Mouse (Mus musculus) heart, embryonic 13.5 days (tissue): ENCODE results near the gene Serinc2. TPM values are rescaled to one million over a fixed set of nuclear protein-coding genes. Genes with fewer than 3 reads are reported as not detected.
A peak's percentile ranks its signal among the peaks of the same experiment; 100 is the strongest.
"Not testable (repeated sequence)": the region's sequence is repeated elsewhere in the genome, so short reads cannot be mapped to it uniquely, and the experiment has no call there.

Source experiments
- ATAC-seq: fragments of 200-750 bp; cut with Nextera tagmentation; 2 replicates; pipeline ENCODE4 v1.8.0; 2017; ENCODE audit warnings: moderate TSS enrichment; ENCODE audit not compliant: insufficient number of reproducible peaks, low FRiP score, low TSS enrichment; ENCODE audit errors: extremely low read depth
- H3K27ac ChIP-seq: fragments of 300-500 bp; sonication (generic); replicated peaks from 2 replicates; pipeline ENCODE4 v1.5.1; 2015; ENCODE audit warnings: moderate library complexity, mild to moderate bottlenecking, inconsistent platforms
- H3K27me3 ChIP-seq: fragments of 300-500 bp; sonication (generic); replicated peaks from 2 replicates; pipeline ENCODE4 v1.6.1; 2015; ENCODE audit warnings: mild to moderate bottlenecking, inconsistent platforms
- H3K36me3 ChIP-seq: fragments of 300-500 bp; sonication (generic); 2 replicates; pipeline ENCODE4 v1.6.1; 2015; ENCODE audit warnings: mild to moderate bottlenecking, inconsistent platforms
- H3K4me1 ChIP-seq: fragments of 300-500 bp; sonication (generic); 2 replicates; pipeline ENCODE4 v1.6.1; 2015; ENCODE audit warnings: inconsistent platforms
- H3K4me2 ChIP-seq: fragments of 300-500 bp; sonication (generic); 2 replicates; pipeline ENCODE4 v1.6.1; 2015; ENCODE audit warnings: inconsistent platforms, mild to moderate bottlenecking, moderate library complexity
- H3K4me3 ChIP-seq: fragments of 300-500 bp; sonication (generic); 2 replicates; pipeline ENCODE4 v1.5.1; 2015; ENCODE audit warnings: moderate library complexity, mild to moderate bottlenecking, inconsistent platforms
- H3K9ac ChIP-seq: fragments of 300-500 bp; sonication (generic); 2 replicates; pipeline ENCODE4 v1.6.1; 2015; ENCODE audit warnings: inconsistent platforms, mild to moderate bottlenecking, moderate library complexity
- H3K9me3 ChIP-seq: fragments of 300-500 bp; sonication (generic); 2 replicates; pipeline ENCODE4 v1.6.1; 2016; ENCODE audit warnings: inconsistent platforms
- WGBS: fragments of 180-500 bp; shearing (Covaris S2); methylation state at CpG from one replicate; pipeline ENCODE4 v1.1.7; 2015; ENCODE audit warnings: mixed read lengths; 5-methylcytosine and 5-hydroxymethylcytosine counted together
- polyA plus RNA-seq: library from polyadenylated mRNA; unstranded; fragments of >200 nt; fragmentation: Nextera tagmentation; extraction: Ambion mirVana; gene quantifications from 2 replicates; pipeline ENCODE4 v1.2.1, GENCODE M21; 2015

Gene Serinc2
- polyA plus RNA-seq, 1 experiment from 2014 or later: 10.9 TPM

- WGBS: 52% methylated on average over 8 of the region's 8 CpGs
- Histone ChIP-seq H3K9ac (no peak overlapping the region), H3K4me2 (peak overlapping the region; percentile 27), H3K36me3 (no peaks in the 10 kb centered on the region), H3K4me1 (peaks cover 19% of the 10 kb centered on the region), H3K9me3 (no peaks in the 10 kb centered on the region), H3K4me3 (0 out of 2 replicates have a peak overlapping the region, but pooled peaks have one; percentile 6), H3K27ac (no peak overlapping the region), H3K27me3 (0 out of 2 replicates have a peak, but pooled peaks cover 10% of the 10 kb centered on the region)
- ATAC-seq: peak; percentile 83
Observed at GRCm38 (mm10) chr4:130252441-130253157, 26.4 kb downstream of the Serinc2 start.

GRCm38 (mm10) chr4:130251763-130252162 lies 27.2 kb downstream of the Serinc2 start:
- Histone ChIP-seq H3K4me1 (peaks cover 19% of the 10 kb centered on the region), H3K36me3 (no peaks in the 10 kb centered on the region), H3K27me3 (peaks cover 15% of the 10 kb centered on the region; the same call in 1 of the 2 replicates), H3K4me2 (peak overlapping the region; percentile 27; the same call in 1 of the 2 replicates), H3K27ac (no peak overlapping the region), H3K4me3 (no peak overlapping the region), H3K9me3 (no peaks in the 10 kb centered on the region), H3K9ac (0 out of 2 replicates have a peak overlapping the region, but pooled peaks have one; percentile 19)
- 38% methylated on average over 3 of the region's 3 CpGs for WGBS
- no peak for ATAC-seq

GRCm38 (mm10) chr4:130251172-130251705 lies 27.8 kb downstream of the Serinc2 start:
- no peaks in the 10 kb centered on the region for H3K9me3 ChIP-seq
- no peak overlapping the region for H3K27ac ChIP-seq
- no peak overlapping the region for H3K9ac ChIP-seq
- H3K36me3 ChIP-seq: no peaks in the 10 kb centered on the region
- no peak overlapping the region for H3K4me3 ChIP-seq
- H3K27me3 ChIP-seq: peaks cover 18% of the 10 kb centered on the region; the same call in 1 of the 2 replicates
- WGBS: 29% methylated on average over 7 of the region's 7 CpGs
- H3K4me2 ChIP-seq: peak overlapping the region; percentile 7; the same call in 1 of the 2 replicates
- peaks cover 19% of the 10 kb centered on the region for H3K4me1 ChIP-seq
- ATAC-seq: no peak

GRCm38 (mm10) chr4:130248636-130249035 lies 30.4 kb downstream of the Serinc2 start:
- Histone ChIP-seq H3K9me3 (no peaks in the 10 kb centered on the region), H3K4me1 (peaks cover 19% of the 10 kb centered on the region), H3K4me2 (no peak overlapping the region), H3K27me3 (peaks cover 19% of the 10 kb centered on the region; the same call in 1 of the 2 replicates), H3K4me3 (no peak overlapping the region), H3K27ac (no peak overlapping the region), H3K36me3 (no peaks in the 10 kb centered on the region), H3K9ac (no peak overlapping the region)
- 68% methylated on average over 3 of the region's 3 CpGs for WGBS
- no peak for ATAC-seq

- Histone ChIP-seq H3K36me3 (no peaks in the 10 kb centered on the region), H3K9ac (no peak overlapping the region), H3K27me3 (peaks cover 19% of the 10 kb centered on the region; the same call in 1 of the 2 replicates), H3K4me1 (no peaks in the 10 kb centered on the region), H3K9me3 (no peaks in the 10 kb centered on the region), H3K4me2 (no peak overlapping the region), H3K27ac (no peak overlapping the region), H3K4me3 (no peak overlapping the region)
- ATAC-seq: no peak
- under 1% methylated on average over 6 of the region's 6 CpGs for WGBS
Observed at GRCm38 (mm10) chr4:130246132-130246531, 32.9 kb downstream of the Serinc2 start.

GRCm38 (mm10) chr4:130244749-130245148 lies 34.3 kb downstream of the Serinc2 start:
- Histone ChIP-seq H3K4me3 (no peak overlapping the region), H3K9me3 (no peaks in the 10 kb centered on the region), H3K9ac (no peak overlapping the region), H3K4me1 (no peaks in the 10 kb centered on the region), H3K36me3 (no peaks in the 10 kb centered on the region), H3K27me3 (peaks cover 19% of the 10 kb centered on the region; the same call in 1 of the 2 replicates), H3K27ac (no peak overlapping the region), H3K4me2 (no peak overlapping the region)
- no peak for ATAC-seq
- 45% methylated on average over 8 of the region's 8 CpGs for WGBS

GRCm38 (mm10) chr4:130243621-130244020 lies 35.4 kb downstream of the Serinc2 start:
- not testable (repeated sequence) for H3K9me3 ChIP-seq, H3K27ac ChIP-seq, ATAC-seq, H3K9ac ChIP-seq, H3K4me3 ChIP-seq, H3K4me2 ChIP-seq, H3K4me1 ChIP-seq, H3K36me3 ChIP-seq
- H3K27me3 ChIP-seq: peaks cover 16% of the 10 kb centered on the region; the same call in 1 of the 2 replicates
- WGBS: 50% methylated on average over 1 of the region's 1 CpGs

- Histone ChIP-seq H3K4me2 (peak overlapping the region; percentile 0; the same call in 1 of the 2 replicates), H3K27me3 (peaks cover 16% of the 10 kb centered on the region; the same call in 1 of the 2 replicates), H3K4me3 (no peak overlapping the region), H3K9ac (no peak overlapping the region), H3K4me1 (no peaks in the 10 kb centered on the region), H3K27ac (no peak overlapping the region), H3K9me3 (no peaks in the 10 kb centered on the region), H3K36me3 (no peaks in the 10 kb centered on the region)
- 72% methylated on average over 5 of the region's 5 CpGs for WGBS
- no peak for ATAC-seq
Observed at GRCm38 (mm10) chr4:130242956-130243355, 36.0 kb downstream of the Serinc2 start.

GRCm38 (mm10) chr4:130240695-130241094 lies 38.3 kb downstream of the Serinc2 start:
- H3K4me2 ChIP-seq: no peak overlapping the region
- no peak overlapping the region for H3K4me3 ChIP-seq
- no peak for ATAC-seq
- H3K9me3 ChIP-seq: no peaks in the 10 kb centered on the region
- H3K9ac ChIP-seq: no peak overlapping the region
- no peaks in the 10 kb centered on the region for H3K4me1 ChIP-seq
- H3K36me3 ChIP-seq: no peaks in the 10 kb centered on the region
- peaks cover 6% of the 10 kb centered on the region; the same call in 1 of the 2 replicates for H3K27me3 ChIP-seq
- 27% methylated on average over 5 of the region's 5 CpGs for WGBS
- no peak overlapping the region for H3K27ac ChIP-seq

- Histone ChIP-seq H3K4me2 (no peak overlapping the region), H3K27me3 (no peaks in the 10 kb centered on the region), H3K9ac (no peak overlapping the region), H3K36me3 (no peaks in the 10 kb centered on the region), H3K27ac (no peak overlapping the region), H3K9me3 (no peaks in the 10 kb centered on the region), H3K4me3 (no peak overlapping the region), H3K4me1 (no peaks in the 10 kb centered on the region)
- no peak for ATAC-seq
- WGBS: 86% methylated on average over 4 of the region's 4 CpGs
Observed at GRCm38 (mm10) chr4:130237607-130238006, 41.4 kb downstream of the Serinc2 start.

- H3K9me3 ChIP-seq: no peaks in the 10 kb centered on the region
- H3K27ac ChIP-seq: no peak overlapping the region
- H3K4me2 ChIP-seq: no peak overlapping the region
- 41% methylated on average over 8 of the region's 8 CpGs for WGBS
- no peaks in the 10 kb centered on the region for H3K27me3 ChIP-seq
- ATAC-seq: no peak
- H3K4me3 ChIP-seq: no peak overlapping the region
- no peak overlapping the region for H3K9ac ChIP-seq
- H3K36me3 ChIP-seq: no peaks in the 10 kb centered on the region
- H3K4me1 ChIP-seq: no peaks in the 10 kb centered on the region
Observed at GRCm38 (mm10) chr4:130236361-130236760, 42.6 kb downstream of the Serinc2 start.
